Mouse (Mus musculus) CD4-positive, CD25-positive, alpha-beta regulatory T cell, adult 2 months (primary cell): Measurements from ENCODE around the gene Asphd1.

Source experiments
- DNase-seq: peaks from one replicate; pipeline ENCODE4 v3.0.0-alpha.2; 2012; ENCODE audit warnings: low read depth, low spot score

Asphd1 gene

GRCm38 (mm10) chr7:126949403-126949792 is at the start of gene Asphd1:
Gene Asphd1, minus strand, starts transcription at chr7:126949582.
- DNase-seq, result no peak

GRCm38 (mm10) chr7:126996449-126996848 is 47.1 kb upstream of the Asphd1 start:
- DNase-seq, result peak; percentile 29

- DNase-seq, result no peak
These were observed 39.4 kb upstream of the Asphd1 start for GRCm38 (mm10) chr7:126988816-126989215.

GRCm38 (mm10) chr7:126986319-126986718 is 36.9 kb upstream of the Asphd1 start:
- peak; percentile 62 for DNase-seq

DNA sequence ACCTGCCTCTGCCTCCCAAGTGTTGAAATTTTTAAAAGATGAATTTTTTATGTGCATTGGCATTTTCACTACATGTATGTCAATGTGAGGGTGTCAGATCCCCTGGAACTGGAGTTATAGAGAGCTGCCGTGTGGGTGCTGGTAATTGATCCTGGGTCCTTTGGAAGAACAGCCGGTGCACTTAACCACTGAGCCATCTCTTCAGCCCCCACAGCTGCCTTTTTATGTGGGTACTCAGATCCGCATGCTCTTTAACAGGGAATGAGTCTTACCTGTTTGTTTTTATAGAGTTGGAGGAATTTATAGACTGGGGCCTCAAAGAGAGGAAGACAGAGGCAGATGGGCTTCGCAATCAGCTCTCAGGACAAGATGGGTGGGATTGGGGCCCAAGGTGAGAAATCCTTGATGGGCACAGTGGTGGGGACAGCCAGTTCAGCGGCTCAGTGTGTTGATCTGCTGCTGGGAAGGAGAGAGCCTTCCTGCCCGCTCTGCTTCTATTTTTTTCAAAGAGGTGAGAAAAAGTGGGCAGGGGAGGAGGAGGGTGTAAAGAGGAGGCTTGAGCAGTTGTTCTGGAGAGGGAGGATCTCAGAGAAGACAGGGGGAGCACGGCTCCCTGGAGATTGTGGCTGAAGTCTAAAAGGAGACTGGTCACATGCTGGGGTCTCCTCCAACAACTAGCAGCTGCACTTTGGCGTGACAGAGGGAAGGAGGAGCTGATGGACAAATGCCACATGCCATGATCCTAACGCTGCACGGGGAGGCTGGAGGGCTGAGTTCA is 35.5 kb upstream of the Asphd1 start:
- DNase-seq, result no peak

DNA sequence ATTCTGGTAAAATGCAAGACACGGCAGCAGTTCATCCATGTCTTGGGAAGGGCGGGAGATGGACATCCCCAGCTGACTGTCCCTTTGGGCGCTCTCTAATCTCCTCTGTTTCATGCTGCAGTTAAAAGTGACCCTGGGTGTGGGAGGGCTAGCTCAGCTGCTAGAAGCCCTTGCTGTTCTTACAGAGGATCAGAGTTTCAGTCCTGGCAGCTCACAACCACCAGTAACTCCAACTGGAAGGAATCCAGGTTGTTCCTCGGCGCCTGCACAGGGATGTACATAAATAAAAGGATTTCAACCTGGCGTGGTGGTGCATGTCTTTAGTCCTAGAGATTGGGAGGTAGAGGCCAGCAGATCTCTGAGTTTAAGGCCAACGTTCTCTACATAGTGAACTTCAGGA is 33.7 kb upstream of the Asphd1 start:
- no peak for DNase-seq

GRCm38 (mm10) chr7:126982054-126982453 is 32.7 kb upstream of the Asphd1 start:
- no peak for DNase-seq

DNA sequence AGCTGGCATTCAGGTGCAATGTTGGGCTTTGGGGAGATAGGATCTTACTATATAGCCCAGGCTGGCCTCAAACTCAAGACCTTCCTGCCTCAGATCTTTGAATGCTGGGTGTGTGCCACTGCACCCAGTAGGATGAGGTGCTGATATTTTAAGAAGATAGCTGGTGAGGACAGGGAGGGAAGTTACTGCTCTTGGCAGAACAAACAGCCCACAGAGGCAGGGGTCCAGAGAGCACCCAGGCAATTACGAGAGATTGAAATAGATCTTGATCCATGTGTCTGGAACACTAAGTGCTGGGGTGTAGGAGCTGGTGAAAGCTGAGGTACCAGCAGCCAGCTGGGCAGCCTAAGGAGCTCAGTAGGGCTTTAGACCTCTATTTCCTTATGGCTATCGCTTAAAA is 32.2 kb upstream of the Asphd1 start:
- no peak for DNase-seq

- DNase-seq, result peak; percentile 58
These were observed 29.5 kb upstream of the Asphd1 start for GRCm38 (mm10) chr7:126978841-126979240.

GRCm38 (mm10) chr7:126976878-126977459 is 27.6 kb upstream of the Asphd1 start:
- no peak for DNase-seq

GRCm38 (mm10) chr7:126975950-126976866 is 26.8 kb upstream of the Asphd1 start, which contains the start of gene Cdiptos:
Gene Cdiptos, minus strand, starts transcription at chr7:126976098.
- peak; percentile 97 for DNase-seq

- DNase-seq, result no peak
These were observed 26.3 kb upstream of the Asphd1 start, which contains the start of gene Cdipt for GRCm38 (mm10) chr7:126975893-126975949. Gene Cdipt, plus strand, starts transcription at chr7:126975914.

GRCm38 (mm10) chr7:126975493-126975892 is 26.1 kb upstream of the Asphd1 start:
- DNase-seq, result no peak

DNA sequence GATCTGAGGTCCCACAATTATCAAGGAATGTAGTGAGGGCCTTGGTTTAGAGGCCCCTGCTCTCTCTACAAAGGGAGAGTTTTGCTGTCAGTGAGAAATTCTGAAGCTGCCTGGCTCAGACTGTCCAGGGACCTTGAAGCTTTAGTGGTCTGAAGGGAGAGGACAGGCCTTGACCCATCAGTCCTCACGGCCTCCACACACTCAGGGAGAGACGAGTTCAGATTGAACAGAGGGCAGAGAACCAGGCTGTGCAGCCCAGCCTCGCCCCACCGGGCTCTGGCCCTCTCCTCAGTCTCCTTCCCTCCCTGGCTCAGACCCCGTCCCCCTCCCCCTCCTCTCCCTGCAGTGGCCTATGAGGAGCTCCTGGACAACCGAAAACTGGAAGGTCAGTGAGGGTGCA is 18.0 kb upstream of the Asphd1 start:
- DNase-seq, result no peak

DNA sequence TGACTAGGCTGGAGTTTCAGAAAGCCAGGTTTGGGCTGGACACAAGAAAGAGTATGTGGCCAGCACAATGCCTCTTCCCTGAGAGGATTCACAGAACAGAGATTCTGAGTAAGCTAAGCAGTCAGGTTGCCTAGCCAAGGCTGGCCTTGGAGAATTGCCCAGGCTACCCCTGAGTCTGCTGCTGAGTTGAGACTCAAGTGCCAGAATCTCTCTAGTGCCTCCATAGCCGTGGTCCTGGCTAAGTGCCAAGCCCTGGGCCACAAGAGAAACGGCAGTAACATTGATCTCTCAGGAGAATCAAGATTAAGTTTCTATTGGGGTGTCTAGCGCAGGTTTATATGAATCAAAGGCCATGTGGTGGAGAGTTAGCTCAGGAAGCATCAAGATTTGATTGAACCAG is 16.2 kb upstream of the Asphd1 start:
- DNase-seq, result no peak

GRCm38 (mm10) chr7:126963548-126964286 is 14.3 kb upstream of the Asphd1 start:
- DNase-seq, result peak; percentile 53

DNA sequence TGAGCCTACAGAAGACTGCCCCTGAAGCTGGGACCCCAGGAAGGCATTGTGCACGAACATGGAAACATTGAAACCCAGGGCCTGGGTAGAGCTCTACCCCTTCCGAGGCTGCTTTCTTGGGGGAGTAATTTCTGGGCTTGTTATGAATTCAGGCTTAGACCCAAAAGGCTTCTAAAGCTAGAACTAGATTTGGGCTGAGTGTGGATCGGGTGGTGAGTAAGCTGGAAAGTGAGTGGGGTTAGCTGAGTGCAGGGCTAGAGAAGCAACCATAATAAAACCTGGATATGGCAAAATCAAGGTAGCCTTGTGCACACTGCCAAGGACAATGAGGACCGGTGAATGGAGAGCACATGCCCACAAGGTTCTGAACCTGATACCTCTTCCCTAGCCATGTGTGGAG is 12.6 kb upstream of the Asphd1 start:
- DNase-seq, result no peak

GRCm38 (mm10) chr7:126961095-126961494 is 11.7 kb upstream of the Asphd1 start:
- DNase-seq, result no peak

- DNase-seq, result no peak
These were observed 10.4 kb upstream of the Asphd1 start for GRCm38 (mm10) chr7:126959780-126960179.

- no peak for DNase-seq
These were observed 5.7 kb upstream of the Asphd1 start for GRCm38 (mm10) chr7:126955125-126955524.

DNA sequence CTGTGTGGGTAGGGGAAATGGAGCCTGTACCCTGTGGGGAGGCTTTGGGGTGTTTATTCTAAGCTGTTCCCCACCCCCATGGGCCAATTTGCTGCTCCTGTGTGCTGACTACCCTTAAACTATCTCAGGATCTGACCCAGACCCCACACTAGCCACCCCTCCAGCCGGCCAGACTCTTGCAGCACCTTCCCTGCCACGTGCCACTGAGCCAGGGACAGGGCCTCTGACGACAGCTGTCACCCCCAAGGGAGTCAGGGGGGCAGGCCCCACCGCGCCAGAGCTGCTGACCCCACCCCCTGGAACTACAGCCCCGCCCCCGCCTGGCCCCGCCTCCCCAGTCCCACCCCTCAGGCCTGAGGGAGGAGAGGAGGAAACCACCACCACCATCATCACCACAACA is 3.3 kb upstream of the Asphd1 start:
- peak; percentile 10 for DNase-seq

DNA sequence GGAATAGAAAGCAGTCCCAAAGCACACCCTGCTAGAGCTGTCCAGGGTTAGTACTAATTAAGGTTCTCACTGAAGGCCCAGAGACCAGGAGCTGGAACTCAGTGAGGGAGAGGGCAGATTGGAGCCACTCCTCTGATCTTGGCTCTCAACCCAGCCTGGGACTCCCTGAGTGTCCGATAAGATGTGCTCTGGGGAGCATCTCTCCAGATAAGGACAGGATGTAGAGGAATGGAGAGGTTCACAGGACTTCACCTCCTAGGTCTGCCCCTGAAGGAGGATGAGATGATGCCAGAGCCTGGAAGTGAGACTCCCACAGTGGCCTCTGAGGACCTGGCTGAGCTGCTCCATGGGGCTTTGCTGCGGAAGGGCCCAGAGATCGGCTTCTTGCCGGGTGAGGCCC is 2.4 kb upstream of the Asphd1 start:
- DNase-seq, result no peak
